Comparison of ENCODE assay signal across 18 mouse cellular contexts in genomic region chr9:102420196-102420595, GRCm38 (mm10).
DNase-seq lines count a peak whose midpoint lies in the region; ATAC-seq and TF ChIP-seq lines count a peak whose summit lies in the region.
"Had no signal": no experiment of that assay in that cellular context is flagged by ENCODE, and none has a peak within 500 bp of the region (broad histone marks: within the 10 kb centered on the region; RNA-seq: fewer than 3 reads in every experiment).

No protein-coding gene starts in this region.

- no peak overlapping the region for H3K4me3 ChIP-seq in forebrain, embryonic 10.5 days
- no peak overlapping the region for H3K4me3 ChIP-seq in forebrain, embryonic 15.5 days
- no peak overlapping the region for H3K4me3 ChIP-seq in hindbrain, embryonic 12.5 days
- H3K4me3 ChIP-seq in midbrain, embryonic 14.5 days (replicated peaks; ENCODE audit: low read depth, low read length) = no peak overlapping the region
- H3K4me3 ChIP-seq: embryonic facial prominence, embryonic 13.5 days; limb, embryonic 12.5 days; liver, embryonic 12.5 days had no signal

- DNase-seq in forebrain, embryonic 10.5 days (ENCODE audit: extremely low spot score, low spot score) = peak; percentile 43
- peak; percentile 66 for DNase-seq in brain, embryonic 14.5 days (ENCODE audit: low read depth)
- peak; percentile 66 for DNase-seq in midbrain, embryonic 14.5 days
- DNase-seq in adrenal gland, adult 18-20 months (ENCODE audit: low spot score in 2 of 2) = no peak
- DNase-seq in cerebellum, postnatal 36 days = no peak
- DNase-seq: cerebellum, postnatal 14 days; lung, embryonic 14.5 days; lung, postnatal 36 days; right cerebral cortex, postnatal 4 days; thymus, adult 2 months had no signal

- WGBS in forebrain, embryonic 10.5 days = 5% methylated on average over 12 of the region's 12 CpGs
- 4% methylated on average over 12 of the region's 12 CpGs for WGBS in forebrain, embryonic 15.5 days
- WGBS in hindbrain, embryonic 12.5 days = 12% methylated on average over 12 of the region's 12 CpGs
- under 1% methylated on average over 12 of the region's 12 CpGs for WGBS in midbrain, embryonic 14.5 days

- TF ChIP-seq CTCF in brain, embryonic 14.5 days (IDR thresholded peaks at IDR 0.05; ENCODE audit: borderline replicate concordance, extremely low read depth, insufficient read depth, insufficient read length) = no peak

- H3K4me1 ChIP-seq in forebrain, embryonic 10.5 days = peaks cover 50% of the 10 kb centered on the region
- H3K4me1 ChIP-seq in forebrain, embryonic 15.5 days = peaks cover 25% of the 10 kb centered on the region
- peaks cover 24% of the 10 kb centered on the region for H3K4me1 ChIP-seq in hindbrain, embryonic 12.5 days
- peaks cover 22% of the 10 kb centered on the region for H3K4me1 ChIP-seq in midbrain, embryonic 14.5 days (ENCODE audit: control insufficient read depth, insufficient read depth, low read length)
- H3K4me1 ChIP-seq: liver, embryonic 12.5 days had no signal

- peaks cover 48% of the 10 kb centered on the region for H3K27me3 ChIP-seq in forebrain, embryonic 10.5 days (ENCODE audit: poor library complexity, severe bottlenecking)
- no peaks in the 10 kb centered on the region for H3K27me3 ChIP-seq in forebrain, embryonic 15.5 days
- H3K27me3 ChIP-seq in hindbrain, embryonic 12.5 days = no peaks in the 10 kb centered on the region
- no peaks in the 10 kb centered on the region for H3K27me3 ChIP-seq in midbrain, embryonic 14.5 days (ENCODE audit: control insufficient read depth, insufficient read depth, low read length)
- H3K27me3 ChIP-seq: CH12.LX; liver, embryonic 12.5 days had no signal

- no peak overlapping the region for H3K27ac ChIP-seq in forebrain, embryonic 10.5 days
- no peak overlapping the region for H3K27ac ChIP-seq in forebrain, embryonic 15.5 days (replicated peaks)
- H3K27ac ChIP-seq in hindbrain, embryonic 12.5 days = no peak overlapping the region; the same call in 1 of the 2 replicates
- peak overlapping the region; percentile 6; the same call in 1 of the 2 replicates for H3K27ac ChIP-seq in midbrain, embryonic 14.5 days (replicated peaks; ENCODE audit: low read depth, low read length)
- H3K27ac ChIP-seq: embryonic facial prominence, embryonic 13.5 days; limb, embryonic 12.5 days; liver, embryonic 12.5 days had no signal

- peaks cover 10% of the 10 kb centered on the region; the same call in 1 of the 2 replicates for H3K9me3 ChIP-seq in forebrain, embryonic 10.5 days
- H3K9me3 ChIP-seq in forebrain, embryonic 15.5 days = no peaks in the 10 kb centered on the region
- H3K9me3 ChIP-seq in hindbrain, embryonic 12.5 days (replicated peaks) = no peaks in the 10 kb centered on the region; the same call in 1 of the 2 replicates
- no peaks in the 10 kb centered on the region for H3K9me3 ChIP-seq in midbrain, embryonic 14.5 days (ENCODE audit: control insufficient read depth, low read length)
- H3K9me3 ChIP-seq: limb, embryonic 12.5 days had no signal

- TF ChIP-seq POLR2A in brain, embryonic 14.5 days (IDR thresholded peaks at IDR 0.05; ENCODE audit: borderline replicate concordance, extremely low read depth, insufficient read depth, insufficient read length, poor library complexity, severe bottlenecking) = no peak

- H3K4me2 ChIP-seq in forebrain, embryonic 15.5 days (replicated peaks) = no peak overlapping the region
- H3K4me2 ChIP-seq in hindbrain, embryonic 12.5 days (replicated peaks) = peak overlapping the region; percentile 19
- no peak overlapping the region for H3K4me2 ChIP-seq in midbrain, embryonic 14.5 days (ENCODE audit: low read length)
- H3K4me2 ChIP-seq: embryonic facial prominence, embryonic 13.5 days; limb, embryonic 12.5 days; liver, embryonic 12.5 days; lung, embryonic 14.5 days had no signal

- H3K9ac ChIP-seq in forebrain, embryonic 15.5 days (replicated peaks) = no peak overlapping the region
- H3K9ac ChIP-seq in hindbrain, embryonic 12.5 days = no peak overlapping the region
- H3K9ac ChIP-seq in midbrain, embryonic 14.5 days (replicated peaks; ENCODE audit: low read length) = no peak overlapping the region
- H3K9ac ChIP-seq: embryonic facial prominence, embryonic 13.5 days; limb, embryonic 12.5 days; liver, embryonic 12.5 days; lung, embryonic 14.5 days had no signal

- H3K36me3 ChIP-seq in forebrain, embryonic 10.5 days (replicated peaks) = no peaks in the 10 kb centered on the region
- H3K36me3 ChIP-seq in forebrain, embryonic 15.5 days = no peaks in the 10 kb centered on the region
- H3K36me3 ChIP-seq in hindbrain, embryonic 12.5 days = no peaks in the 10 kb centered on the region
- H3K36me3 ChIP-seq in midbrain, embryonic 14.5 days (ENCODE audit: control insufficient read depth, insufficient read depth, low read length) = no peaks in the 10 kb centered on the region
- H3K36me3 ChIP-seq: embryonic facial prominence, embryonic 13.5 days; limb, embryonic 12.5 days; liver, embryonic 12.5 days had no signal

- no peak for ATAC-seq in forebrain, embryonic 15.5 days (replicated peaks)
- ATAC-seq in hindbrain, embryonic 12.5 days (ENCODE audit: low FRiP score) = no peak
- no peak for ATAC-seq in midbrain, embryonic 14.5 days (ENCODE audit: low FRiP score, low TSS enrichment)
- ATAC-seq in megakaryocyte-erythroid progenitor cell, adult 5-6 weeks (replicated peaks; ENCODE audit: low FRiP score, low TSS enrichment, poor library complexity, severe bottlenecking) = no peak
- ATAC-seq: intestine, postnatal 0 days; liver, embryonic 12.5 days had no signal

Comparison
In these comparisons a context has a peak if more than half of its experiments do, and no peak if none do; other contexts are left out.
1. DNase-seq: peak in forebrain, embryonic 10.5 days (single experiment), brain, embryonic 14.5 days (single experiment) and midbrain, embryonic 14.5 days (single experiment); none in adrenal gland, adult 18-20 months (0 of 2) and cerebellum, postnatal 36 days (0 of 2).